Mouse (Mus musculus) embryonic facial prominence, embryonic 10.5 days (tissue): ENCODE measurements around the gene Gins2. TPM values are rescaled to one million over a fixed set of nuclear protein-coding genes. Genes with fewer than 3 reads are reported as not detected.

Source experiments
- DNase-seq: peaks from one replicate; pipeline ENCODE4 v3.0.0-alpha.2; 2017; ENCODE audit warnings: low spot score
- H3K27ac ChIP-seq: fragments of 300-500 bp; sonication (generic); replicated peaks from 2 replicates; pipeline ENCODE4 v1.5.1; 2016; ENCODE audit warnings: mild to moderate bottlenecking
- H3K27me3 ChIP-seq: fragments of 300-500 bp; sonication (generic); replicated peaks from 2 replicates; pipeline ENCODE4 v1.6.1; 2016; ENCODE audit warnings: low read depth, mild to moderate bottlenecking; ENCODE audit not compliant: poor library complexity, severe bottlenecking
- H3K36me3 ChIP-seq: fragments of 300-500 bp; sonication (generic); replicated peaks from 2 replicates; pipeline ENCODE4 v1.6.1; 2016; ENCODE audit warnings: mild to moderate bottlenecking, moderate library complexity
- H3K4me1 ChIP-seq: fragments of 300-500 bp; sonication (generic); 2 replicates; pipeline ENCODE4 v1.6.1; 2016
- H3K4me3 ChIP-seq: fragments of 300-500 bp; sonication (generic); 2 replicates; pipeline ENCODE4 v1.5.1; 2016; ENCODE audit warnings: mild to moderate bottlenecking, moderate library complexity
- H3K9me3 ChIP-seq: fragments of 300-500 bp; sonication (generic); 2 replicates; pipeline ENCODE4 v1.6.1; 2016; ENCODE audit warnings: mild to moderate bottlenecking
- WGBS: fragments of 180-500 bp; shearing (Covaris S2); methylation state at CpG from one replicate; pipeline ENCODE4 v1.1.7; 2016; 5-methylcytosine and 5-hydroxymethylcytosine counted together
- polyA plus RNA-seq: library from polyadenylated mRNA; unstranded; fragments of >200 nt; fragmentation: Nextera tagmentation; extraction: Ambion mirVana; gene quantifications from 2 replicates; pipeline ENCODE4 v1.2.1, GENCODE M21; 2016

Gene Gins2
- polyA plus RNA-seq, 1 experiment from 2014 or later = 156 TPM

GRCm38 (mm10) chr8:120537207-120537817, 51.8 kb downstream of the Gins2 start:
- Histone ChIP-seq H3K4me1 (peaks cover 96% of the 10 kb centered on the region), H3K36me3 (no peaks in the 10 kb centered on the region), H3K27me3 (peaks cover 69% of the 10 kb centered on the region), H3K27ac (peak overlapping the region; percentile 90), H3K4me3 (peak overlapping the region; percentile 79), H3K9me3 (no peaks in the 10 kb centered on the region)
- DNase-seq = peak; percentile 91
- WGBS = under 1% methylated on average over 79 of the region's 79 CpGs

- Histone ChIP-seq H3K4me1 (peaks cover 96% of the 10 kb centered on the region), H3K4me3 (peak overlapping the region; percentile 79), H3K9me3 (no peaks in the 10 kb centered on the region), H3K27me3 (peaks cover 71% of the 10 kb centered on the region), H3K27ac (peak overlapping the region; percentile 90), H3K36me3 (no peaks in the 10 kb centered on the region)
- DNase-seq = no peak
- WGBS = under 1% methylated on average over 61 of the region's 61 CpGs
These were observed 52.5 kb downstream of the Gins2 start for GRCm38 (mm10) chr8:120536306-120537206.

- Histone ChIP-seq H3K27ac (peak overlapping the region; percentile 90), H3K9me3 (no peaks in the 10 kb centered on the region), H3K27me3 (peaks cover 79% of the 10 kb centered on the region), H3K36me3 (no peaks in the 10 kb centered on the region), H3K4me1 (peaks cover 100% of the 10 kb centered on the region), H3K4me3 (peak overlapping the region; percentile 79)
- peak; percentile 76 for DNase-seq
- WGBS = under 1% methylated on average over 79 of the region's 79 CpGs
These were observed 53.4 kb downstream of the Gins2 start for GRCm38 (mm10) chr8:120535452-120536305.

- Histone ChIP-seq H3K36me3 (no peaks in the 10 kb centered on the region), H3K27ac (peak overlapping the region; percentile 71), H3K4me3 (peak overlapping the region; percentile 32), H3K4me1 (peaks cover 97% of the 10 kb centered on the region), H3K27me3 (peaks cover 72% of the 10 kb centered on the region), H3K9me3 (no peaks in the 10 kb centered on the region)
- peak; percentile 90 for DNase-seq
- 8% methylated on average over 14 of the region's 14 CpGs for WGBS
These were observed 54.4 kb downstream of the Gins2 start for GRCm38 (mm10) chr8:120534504-120535368.

- peak overlapping the region; percentile 32; the same call in 1 of the 2 replicates for H3K4me3 ChIP-seq
- H3K36me3 ChIP-seq = no peaks in the 10 kb centered on the region
- peak overlapping the region; percentile 71 for H3K27ac ChIP-seq
- no peak for DNase-seq
- no peaks in the 10 kb centered on the region for H3K9me3 ChIP-seq
- H3K27me3 ChIP-seq = peaks cover 67% of the 10 kb centered on the region
- 29% methylated on average over 8 of the region's 8 CpGs for WGBS
- H3K4me1 ChIP-seq = peaks cover 97% of the 10 kb centered on the region
These were observed 55.0 kb downstream of the Gins2 start for GRCm38 (mm10) chr8:120534080-120534479.

GRCm38 (mm10) chr8:120533380-120533779, 55.7 kb downstream of the Gins2 start:
- peak overlapping the region; percentile 48 for H3K4me3 ChIP-seq
- DNase-seq = no peak
- peaks cover 97% of the 10 kb centered on the region for H3K4me1 ChIP-seq
- WGBS = 15% methylated on average over 3 of the region's 3 CpGs
- peak overlapping the region; percentile 80 for H3K27ac ChIP-seq
- no peaks in the 10 kb centered on the region for H3K9me3 ChIP-seq
- H3K36me3 ChIP-seq = no peaks in the 10 kb centered on the region
- H3K27me3 ChIP-seq = peaks cover 70% of the 10 kb centered on the region

DNA sequence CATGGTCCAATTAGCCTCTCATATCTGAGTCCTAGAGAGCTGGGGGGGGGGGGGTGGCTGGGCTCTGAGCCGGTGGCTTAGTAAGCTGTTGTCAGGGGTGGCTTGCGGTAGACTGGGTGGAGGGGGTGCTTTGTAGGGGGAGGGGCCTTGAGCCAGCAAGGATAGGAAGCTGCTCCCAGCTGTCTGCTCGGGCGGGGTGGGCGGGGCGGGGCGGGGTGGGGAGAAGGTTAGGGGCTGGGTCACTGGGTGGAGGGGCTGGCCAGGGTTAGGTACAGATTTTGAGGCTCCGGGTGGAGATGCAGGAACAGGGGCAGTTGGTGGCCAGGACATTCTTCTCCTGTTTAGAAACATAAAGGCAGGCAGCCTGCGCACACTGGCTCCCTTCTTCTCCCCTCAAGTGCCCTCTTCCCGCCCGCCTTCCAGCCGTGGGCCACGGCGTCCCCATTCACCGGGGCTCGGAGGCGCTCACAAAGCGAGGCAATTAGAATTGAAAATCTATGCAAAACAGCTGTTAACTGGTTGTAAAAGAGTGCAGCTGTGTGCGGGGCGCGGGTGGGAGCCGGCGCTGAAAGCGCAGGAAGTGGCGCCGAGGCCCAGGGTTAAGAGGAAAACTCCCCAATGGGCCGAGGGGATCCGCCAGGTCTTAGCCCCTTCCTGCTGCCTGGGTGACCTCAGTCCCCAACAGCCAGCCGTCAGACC, 56.4 kb downstream of the Gins2 start:
- no peaks in the 10 kb centered on the region for H3K36me3 ChIP-seq
- peak overlapping the region; percentile 48 for H3K4me3 ChIP-seq
- H3K27ac ChIP-seq = peak overlapping the region; percentile 80
- WGBS = under 1% methylated on average over 29 of the region's 29 CpGs
- DNase-seq = peak; percentile 71
- H3K9me3 ChIP-seq = no peaks in the 10 kb centered on the region
- peaks cover 75% of the 10 kb centered on the region for H3K27me3 ChIP-seq
- peaks cover 97% of the 10 kb centered on the region for H3K4me1 ChIP-seq

- Histone ChIP-seq H3K27ac (peak overlapping the region; percentile 80), H3K4me1 (peaks cover 97% of the 10 kb centered on the region), H3K27me3 (peaks cover 75% of the 10 kb centered on the region), H3K36me3 (no peaks in the 10 kb centered on the region), H3K4me3 (peak overlapping the region; percentile 48), H3K9me3 (no peaks in the 10 kb centered on the region)
- DNase-seq = peak; percentile 37
- WGBS = 57% methylated on average over 10 of the region's 10 CpGs
These were observed 57.2 kb downstream of the Gins2 start for GRCm38 (mm10) chr8:120531775-120532516.

DNA sequence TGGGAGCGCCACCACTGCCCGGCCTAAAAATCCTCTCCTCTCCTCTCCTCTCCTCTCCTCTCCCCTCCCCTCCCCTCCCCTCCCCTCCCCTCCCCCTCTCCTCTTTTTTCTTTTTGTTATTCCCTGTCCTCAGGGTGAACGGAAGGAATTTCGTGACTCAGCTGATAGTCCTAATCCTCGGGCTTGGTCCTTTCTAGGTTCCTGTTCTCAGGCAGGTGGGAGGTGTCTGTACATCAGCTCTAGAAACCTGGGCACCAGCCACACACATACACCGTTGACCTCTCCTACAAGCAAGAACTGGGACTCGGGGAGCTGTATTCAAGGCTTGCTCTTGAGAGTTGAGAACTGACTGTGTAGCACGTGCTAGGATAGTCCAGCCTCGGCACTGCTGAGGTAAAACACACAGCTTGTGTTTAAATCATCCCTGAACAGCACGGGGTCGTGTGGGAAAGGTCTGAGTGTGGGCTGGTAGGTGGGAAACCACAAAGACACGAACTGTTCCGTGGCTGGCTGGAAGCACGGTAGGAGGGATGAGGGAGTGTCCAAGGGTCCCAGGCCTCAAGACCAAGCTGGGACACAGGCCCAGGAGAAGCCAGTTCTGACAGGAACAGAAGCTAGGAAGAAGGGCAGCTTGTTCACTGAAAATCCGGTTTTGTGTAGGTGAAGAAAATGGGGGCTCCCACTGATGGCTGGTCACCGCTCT, 58.0 kb downstream of the Gins2 start:
- no peak overlapping the region for H3K4me3 ChIP-seq
- no peaks in the 10 kb centered on the region for H3K9me3 ChIP-seq

GRCm38 (mm10) chr8:120529226-120529625, 59.9 kb downstream of the Gins2 start:
- Histone ChIP-seq H3K4me3 (no peak overlapping the region), H3K36me3 (no peaks in the 10 kb centered on the region), H3K27ac (no peak overlapping the region), H3K4me1 (peaks cover 95% of the 10 kb centered on the region), H3K27me3 (peaks cover 72% of the 10 kb centered on the region), H3K9me3 (no peaks in the 10 kb centered on the region)
- whole genome bisulfite sequencing = 55% methylated on average over 7 of the region's 7 CpGs
- DNase-seq = no peak

More for the DNA sequence above, 58.0 kb downstream of the Gins2 start:
- no peak for DNase-seq
- Histone ChIP-seq H3K27ac (peak overlapping the region; percentile 80), H3K4me1 (peaks cover 97% of the 10 kb centered on the region), H3K36me3 (no peaks in the 10 kb centered on the region), H3K27me3 (peaks cover 75% of the 10 kb centered on the region)
- WGBS = 58% methylated on average over 16 of the region's 16 CpGs
